Mouse (Mus musculus) intestine, embryonic 16.5 days (tissue): ENCODE data around the gene Slc28a3. TPM values are rescaled to one million over a fixed set of nuclear protein-coding genes. Genes with fewer than 3 reads are reported as not detected.

Source experiments
- ATAC-seq: fragments of 200-750 bp; cut with Nextera tagmentation; 2 replicates; pipeline ENCODE4 v1.8.0; 2017; ENCODE audit warnings: moderate TSS enrichment, moderate library complexity
- H3K27ac ChIP-seq: fragments of 300-500 bp; sonication (generic); 2 replicates; pipeline ENCODE4 v1.5.1; 2014; ENCODE audit warnings: mild to moderate bottlenecking, low read length
- H3K27me3 ChIP-seq: fragments of 300-500 bp; sonication (generic); replicated peaks from 2 replicates; pipeline ENCODE4 v1.6.1; 2014; ENCODE audit warnings: low read length, control low read depth, mixed read lengths; ENCODE audit not compliant: control insufficient read depth, insufficient read depth
- H3K36me3 ChIP-seq: fragments of 300-500 bp; sonication (generic); 2 replicates; pipeline ENCODE4 v1.6.1; 2014; ENCODE audit warnings: low read length, control low read depth; ENCODE audit not compliant: control insufficient read depth, insufficient read depth
- H3K4me1 ChIP-seq: fragments of 300-500 bp; sonication (generic); 2 replicates; pipeline ENCODE4 v1.6.1; 2014; ENCODE audit warnings: low read length, control low read depth, mixed read lengths; ENCODE audit not compliant: control insufficient read depth, insufficient read depth
- H3K4me2 ChIP-seq: fragments of 300-500 bp; sonication (generic); 2 replicates; pipeline ENCODE4 v1.6.1; 2014; ENCODE audit warnings: low read depth, low read length, control low read depth
- H3K4me3 ChIP-seq: fragments of 300-500 bp; sonication (generic); 2 replicates; pipeline ENCODE4 v1.5.1; 2014; ENCODE audit warnings: mild to moderate bottlenecking, low read length
- H3K9ac ChIP-seq: fragments of 300-500 bp; sonication (generic); 2 replicates; pipeline ENCODE4 v1.6.1; 2014; ENCODE audit warnings: low read depth, low read length
- H3K9me3 ChIP-seq: fragments of 300-500 bp; sonication (generic); 2 replicates; pipeline ENCODE4 v1.6.1; 2016; ENCODE audit warnings: low read length, control low read depth; ENCODE audit not compliant: control insufficient read depth
- WGBS: fragments of 180-500 bp; shearing (Covaris S2); extraction: QIAGEN DNeasy Blood & Tissue Kit; methylation state at CpG from one replicate; pipeline ENCODE4 v1.1.7; 2014; 5-methylcytosine and 5-hydroxymethylcytosine counted together
- polyA plus RNA-seq: library from polyadenylated mRNA; unstranded; fragments of >200 nt; fragmentation: Nextera tagmentation; extraction: Ambion mirVana; gene quantifications from 2 replicates; pipeline ENCODE4 v1.2.1, GENCODE M21; 2015

Slc28a3 gene
- polyA plus RNA-seq, 1 experiment from 2014 or later: 0.43 TPM

GRCm38 (mm10) chr13:58589517-58589858, 21.2 kb downstream of the Slc28a3 start:
- no peak overlapping the region for H3K9ac ChIP-seq
- peak; percentile 58; the same call in 1 of the 2 replicates for ATAC-seq
- no peak overlapping the region for H3K4me3 ChIP-seq
- no peak overlapping the region for H3K27ac ChIP-seq
- no peaks in the 10 kb centered on the region for H3K27me3 ChIP-seq
- 3% methylated on average over 9 of the region's 9 CpGs for whole genome bisulfite sequencing
- H3K9me3 ChIP-seq: no peaks in the 10 kb centered on the region
- no peaks in the 10 kb centered on the region for H3K36me3 ChIP-seq
- no peaks in the 10 kb centered on the region for H3K4me1 ChIP-seq
- H3K4me2 ChIP-seq: peak overlapping the region; percentile 32; the same call in 1 of the 2 replicates

- Histone ChIP-seq H3K4me1 (no peaks in the 10 kb centered on the region), H3K27ac (no peak overlapping the region), H3K9me3 (no peaks in the 10 kb centered on the region), H3K36me3 (no peaks in the 10 kb centered on the region), H3K27me3 (no peaks in the 10 kb centered on the region), H3K4me3 (no peak overlapping the region), H3K4me2 (peak overlapping the region; percentile 32; the same call in 1 of the 2 replicates), H3K9ac (no peak overlapping the region)
- 0 out of 2 replicates have a peak, but pooled peaks have one; percentile 13 for ATAC-seq
- WGBS: 50% methylated on average over 15 of the region's 15 CpGs
Measured at GRCm38 (mm10) chr13:58588655-58589516, 21.8 kb downstream of the Slc28a3 start.

- H3K27me3 ChIP-seq: no peaks in the 10 kb centered on the region
- H3K4me1 ChIP-seq: no peaks in the 10 kb centered on the region
- no peak overlapping the region for H3K4me3 ChIP-seq
- ATAC-seq: peak; percentile 82
- no peak overlapping the region for H3K9ac ChIP-seq
- no peak overlapping the region for H3K27ac ChIP-seq
- no peaks in the 10 kb centered on the region for H3K9me3 ChIP-seq
- H3K36me3 ChIP-seq: no peaks in the 10 kb centered on the region
- no peak overlapping the region for H3K4me2 ChIP-seq
- 64% methylated on average over 7 of the region's 7 CpGs for WGBS
Measured at GRCm38 (mm10) chr13:58587962-58588361, 22.7 kb downstream of the Slc28a3 start.

DNA sequence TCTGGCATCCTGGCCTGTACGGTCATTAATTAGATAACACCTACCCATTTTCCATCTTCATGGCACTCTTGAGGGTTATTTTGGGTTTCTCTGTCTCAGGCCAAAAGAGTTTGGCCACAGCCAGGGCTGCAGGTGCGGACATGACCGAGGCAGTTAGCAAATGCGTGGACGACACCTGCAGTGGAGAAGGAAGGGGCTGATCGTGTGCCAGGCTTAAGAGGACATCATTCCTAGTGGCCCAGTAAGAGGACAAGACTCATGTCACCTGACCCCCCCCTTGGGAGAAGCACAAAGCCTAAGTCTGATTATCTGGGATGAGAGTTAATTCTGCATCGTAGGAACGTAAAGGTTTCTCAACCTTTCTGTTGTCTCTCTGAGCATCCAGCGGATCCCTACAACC, 44.5 kb downstream of the Slc28a3 start:
- Histone ChIP-seq H3K4me3 (no peak overlapping the region), H3K27me3 (no peaks in the 10 kb centered on the region), H3K36me3 (no peaks in the 10 kb centered on the region), H3K9ac (no peak overlapping the region), H3K27ac (no peak overlapping the region), H3K4me2 (no peak overlapping the region), H3K4me1 (no peaks in the 10 kb centered on the region), H3K9me3 (no peaks in the 10 kb centered on the region)
- no peak for ATAC-seq
- 85% methylated on average over 9 of the region's 9 CpGs for WGBS

DNA sequence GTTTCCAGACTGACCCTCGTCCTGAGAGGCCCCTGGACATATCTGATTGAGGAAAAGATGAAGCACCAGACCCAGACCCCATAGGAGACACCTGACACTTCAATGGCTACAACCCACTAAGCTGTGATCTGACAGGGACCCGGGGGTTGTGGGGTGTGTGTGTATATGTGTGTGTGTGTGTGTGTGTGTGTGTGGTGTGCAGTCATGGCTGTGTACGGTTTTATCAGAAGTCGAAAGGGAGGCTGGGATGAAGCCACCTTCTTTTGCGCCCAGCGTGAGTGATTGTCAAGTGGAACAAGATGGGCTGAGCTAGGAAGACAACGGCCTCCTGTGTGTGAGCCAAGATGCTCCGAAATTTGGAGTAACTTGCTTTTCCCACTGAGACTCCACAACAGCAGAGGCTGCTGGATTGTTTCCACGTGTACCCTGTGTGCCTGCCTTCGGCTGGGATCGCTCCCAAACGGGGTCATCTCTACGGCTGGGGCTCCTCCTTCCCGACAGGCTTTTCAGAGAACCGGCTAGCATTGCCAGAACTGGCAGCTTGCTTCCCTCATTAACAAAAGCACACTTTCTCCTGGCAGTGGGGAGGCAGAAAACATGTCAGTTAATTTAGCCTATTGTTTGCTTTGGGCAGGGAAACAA, 50.1 kb downstream of the Slc28a3 start:
- no peak for ATAC-seq
- Histone ChIP-seq H3K4me3 (no peak overlapping the region), H3K4me2 (no peak overlapping the region), H3K4me1 (no peaks in the 10 kb centered on the region), H3K9ac (no peak overlapping the region), H3K27me3 (no peaks in the 10 kb centered on the region), H3K27ac (no peak overlapping the region), H3K36me3 (no peaks in the 10 kb centered on the region), H3K9me3 (no peaks in the 10 kb centered on the region)
- 69% methylated on average over 15 of the region's 15 CpGs for WGBS

DNA sequence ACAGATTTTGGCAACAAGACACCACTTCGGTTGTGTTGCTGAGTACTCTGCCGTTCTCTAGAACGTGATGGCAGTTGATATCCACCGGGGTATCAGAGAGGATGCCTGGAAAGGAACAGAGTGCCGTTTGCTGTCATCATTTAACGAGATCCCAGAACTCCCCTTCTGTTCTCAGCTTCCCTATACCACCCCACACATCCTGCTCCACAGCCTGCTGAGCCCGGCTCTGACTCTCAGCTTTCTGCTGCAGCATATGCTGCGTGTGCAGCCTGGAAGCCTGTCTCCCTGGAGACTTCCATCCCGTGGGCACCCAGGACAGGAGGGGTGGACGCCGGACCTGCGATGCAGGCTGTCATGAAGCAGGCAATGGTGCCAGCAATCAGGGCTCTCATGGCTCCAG, 52.5 kb downstream of the Slc28a3 start:
- no peak overlapping the region for H3K27ac ChIP-seq
- H3K36me3 ChIP-seq: no peaks in the 10 kb centered on the region
- H3K9me3 ChIP-seq: no peaks in the 10 kb centered on the region
- 74% methylated on average over 12 of the region's 12 CpGs for WGBS
- ATAC-seq: no peak
- H3K27me3 ChIP-seq: no peaks in the 10 kb centered on the region
- no peak overlapping the region for H3K4me2 ChIP-seq
- no peak overlapping the region for H3K4me3 ChIP-seq
- H3K9ac ChIP-seq: no peak overlapping the region
- H3K4me1 ChIP-seq: no peaks in the 10 kb centered on the region

DNA sequence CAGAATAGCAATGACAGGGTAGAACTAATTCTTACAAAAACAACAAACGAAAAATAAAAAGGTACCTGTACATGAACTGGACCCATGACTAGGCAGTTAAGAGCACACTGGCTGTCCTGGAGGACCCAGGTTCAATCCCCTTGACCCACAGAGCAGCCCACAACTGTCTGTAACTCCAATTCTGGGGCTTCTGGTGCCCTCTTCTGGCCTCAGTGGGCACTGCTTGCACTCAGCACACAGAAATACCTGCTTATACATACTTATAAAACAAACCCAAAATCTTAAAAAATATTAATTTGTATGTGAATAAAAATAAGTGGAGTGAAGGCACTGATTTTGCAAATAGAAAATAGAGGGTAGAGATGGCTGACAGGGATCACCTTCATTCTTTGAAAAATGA, 54.7 kb downstream of the Slc28a3 start:
- Histone ChIP-seq H3K4me1 (no peaks in the 10 kb centered on the region), H3K9ac (no peak overlapping the region), H3K27me3 (no peaks in the 10 kb centered on the region), H3K4me3 (no peak overlapping the region), H3K4me2 (no peak overlapping the region), H3K9me3 (no peaks in the 10 kb centered on the region), H3K36me3 (no peaks in the 10 kb centered on the region), H3K27ac (no peak overlapping the region)
- ATAC-seq: no peak
- 71% methylated on average over 1 of the region's 1 CpGs for WGBS

DNA sequence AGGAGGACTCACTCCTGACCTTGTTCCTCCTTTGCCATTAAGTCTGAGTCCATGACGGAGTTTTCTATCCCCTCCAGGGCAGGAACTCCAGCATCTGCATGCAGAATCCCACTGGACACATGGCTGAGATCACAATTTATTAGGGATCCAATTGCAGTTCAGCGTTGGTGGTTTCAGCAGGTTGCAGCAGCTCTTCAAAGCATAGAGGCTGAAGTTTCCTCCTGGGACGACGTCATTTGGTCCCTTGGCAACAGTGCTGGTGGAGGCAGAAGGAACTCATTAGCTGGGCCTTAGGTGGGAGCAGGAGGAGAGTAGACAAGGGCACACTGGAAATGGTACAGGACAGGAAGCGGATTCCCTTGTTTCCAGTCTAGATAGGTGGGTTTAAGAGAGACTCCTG, 55.1 kb downstream of the Slc28a3 start:
- ATAC-seq: no peak
- no peak overlapping the region for H3K27ac ChIP-seq
- no peaks in the 10 kb centered on the region for H3K9me3 ChIP-seq
- H3K36me3 ChIP-seq: no peaks in the 10 kb centered on the region
- no peaks in the 10 kb centered on the region for H3K4me1 ChIP-seq
- WGBS: 77% methylated on average over 5 of the region's 5 CpGs
- H3K27me3 ChIP-seq: no peaks in the 10 kb centered on the region
- no peak overlapping the region for H3K4me2 ChIP-seq
- no peak overlapping the region for H3K9ac ChIP-seq
- no peak overlapping the region for H3K4me3 ChIP-seq

GRCm38 (mm10) chr13:58551924-58552323, 58.8 kb downstream of the Slc28a3 start:
- H3K9me3 ChIP-seq: no peaks in the 10 kb centered on the region
- ATAC-seq: no peak
- no peak overlapping the region for H3K4me2 ChIP-seq

More at GRCm38 (mm10) chr13:58551924-58552323, 58.8 kb downstream of the Slc28a3 start:
- H3K4me1 ChIP-seq: no peaks in the 10 kb centered on the region
- 49% methylated on average over 4 of the region's 4 CpGs for WGBS
- no peak overlapping the region for H3K4me3 ChIP-seq
- H3K27me3 ChIP-seq: no peaks in the 10 kb centered on the region
- H3K27ac ChIP-seq: no peak overlapping the region
- H3K36me3 ChIP-seq: no peaks in the 10 kb centered on the region
- H3K9ac ChIP-seq: no peak overlapping the region
